18 mouse cellular contexts compared by ENCODE assay signal in genomic region chr1:13839619-13840308, GRCm38 (mm10).
DNase-seq lines count a peak whose midpoint lies in the region; ATAC-seq and TF ChIP-seq lines count a peak whose summit lies in the region.
"Had no signal": no experiment of that assay in that cellular context is flagged by ENCODE, and none has a peak within 500 bp of the region (broad histone marks: within the 10 kb centered on the region; RNA-seq: fewer than 3 reads in every experiment).

No protein-coding gene starts in this region.

- no peak for DNase-seq in layer of hippocampus, adult 2 months (ENCODE audit: low spot score in 2 of 2)
- DNase-seq in layer of hippocampus, postnatal 14 days (ENCODE audit: low spot score in 2 of 2), result no peak
- DNase-seq in lung, postnatal 14 days, result peak; percentile 37
- DNase-seq in kidney, postnatal 14 days, result no peak
- DNase-seq: cerebellum, postnatal 10 days; gastrocnemius, postnatal 36 days; spleen, adult 18-20 months; thymus, postnatal 14 days had no signal

- 69% methylated on average over 11 of the region's 11 CpGs for WGBS in hindbrain, embryonic 16.5 days
- 62% methylated on average over 11 of the region's 11 CpGs for WGBS in intestine, embryonic 15.5 days

- H3K4me1 ChIP-seq in E14TG2a.4 (replicated peaks; ENCODE audit: low read depth, low read length), result no peaks in the 10 kb centered on the region
- no peaks in the 10 kb centered on the region for H3K4me1 ChIP-seq in hindbrain, embryonic 16.5 days (ENCODE audit: control insufficient read depth, insufficient read depth, low read depth, low read length)
- H3K4me1 ChIP-seq in intestine, embryonic 15.5 days (replicated peaks), result no peaks in the 10 kb centered on the region
- H3K4me1 ChIP-seq: heart, embryonic 10.5 days; liver, embryonic 15.5 days had no signal

- H3K9ac ChIP-seq in hindbrain, embryonic 16.5 days (ENCODE audit: low read depth, low read length), result no peak overlapping the region
- H3K9ac ChIP-seq in intestine, embryonic 15.5 days, result no peak overlapping the region
- H3K9ac ChIP-seq: liver, embryonic 15.5 days; midbrain, embryonic 13.5 days had no signal

- H3K4me3 ChIP-seq in layer of hippocampus, adult 2 months, result no peak overlapping the region
- H3K4me3 ChIP-seq in E14TG2a.4 (replicated peaks; ENCODE audit: low read length), result no peak overlapping the region
- no peak overlapping the region for H3K4me3 ChIP-seq in hindbrain, embryonic 16.5 days (ENCODE audit: low read length)
- H3K4me3 ChIP-seq in intestine, embryonic 15.5 days (replicated peaks), result no peak overlapping the region
- H3K4me3 ChIP-seq: embryonic facial prominence, embryonic 10.5 days; heart, embryonic 10.5 days; liver, embryonic 15.5 days; midbrain, embryonic 13.5 days had no signal

- H3K27ac ChIP-seq in layer of hippocampus, adult 2 months, result no peak overlapping the region
- no peak overlapping the region for H3K27ac ChIP-seq in hindbrain, embryonic 16.5 days (ENCODE audit: low read depth, low read length)
- H3K27ac ChIP-seq in intestine, embryonic 15.5 days, result no peak overlapping the region
- H3K27ac ChIP-seq: embryonic facial prominence, embryonic 10.5 days; heart, embryonic 10.5 days; liver, embryonic 15.5 days; midbrain, embryonic 13.5 days had no signal

- 0 out of 2 replicates have a peak, but pooled peaks cover 2% of the 10 kb centered on the region for H3K27me3 ChIP-seq in E14TG2a.4 (ENCODE audit: insufficient read depth, low read length)
- no peaks in the 10 kb centered on the region for H3K27me3 ChIP-seq in hindbrain, embryonic 16.5 days (replicated peaks; ENCODE audit: control insufficient read depth, insufficient read depth, low read length)
- no peaks in the 10 kb centered on the region for H3K27me3 ChIP-seq in intestine, embryonic 15.5 days (replicated peaks)
- H3K27me3 ChIP-seq: CH12.LX; liver, embryonic 15.5 days; midbrain, embryonic 13.5 days had no signal

- H3K4me2 ChIP-seq in hindbrain, embryonic 16.5 days (ENCODE audit: low read length), result no peak overlapping the region
- no peak overlapping the region for H3K4me2 ChIP-seq in intestine, embryonic 15.5 days (replicated peaks)
- H3K4me2 ChIP-seq: liver, embryonic 15.5 days; midbrain, embryonic 13.5 days had no signal

- no peaks in the 10 kb centered on the region for H3K36me3 ChIP-seq in E14TG2a.4 (ENCODE audit: insufficient read depth, low read length)
- no peaks in the 10 kb centered on the region for H3K36me3 ChIP-seq in hindbrain, embryonic 16.5 days (ENCODE audit: control insufficient read depth, insufficient read depth, low read length)
- no peaks in the 10 kb centered on the region for H3K36me3 ChIP-seq in intestine, embryonic 15.5 days
- H3K36me3 ChIP-seq: embryonic facial prominence, embryonic 10.5 days; heart, embryonic 10.5 days; liver, embryonic 15.5 days; midbrain, embryonic 13.5 days had no signal

- peak; percentile 93 for ATAC-seq in common myeloid progenitor, adult 5-6 weeks (replicated peaks; ENCODE audit: low read depth, poor library complexity, severe bottlenecking)
- no peak for ATAC-seq in hindbrain, embryonic 16.5 days
- no peak for ATAC-seq in intestine, embryonic 15.5 days
- ATAC-seq: forebrain, embryonic 14.5 days; midbrain, embryonic 13.5 days had no signal

- TF ChIP-seq CTCF in layer of hippocampus, adult 2 months (conservative IDR thresholded peaks at IDR 0.05), result peak; percentile 32
- TF ChIP-seq CTCF in E14TG2a.4 (conservative IDR thresholded peaks at IDR 0.05; ENCODE audit: low read length), result peak; percentile 55

- no peaks in the 10 kb centered on the region for H3K9me3 ChIP-seq in E14TG2a.4 (ENCODE audit: low read length)
- H3K9me3 ChIP-seq in hindbrain, embryonic 16.5 days (ENCODE audit: control insufficient read depth, low read length), result no peaks in the 10 kb centered on the region
- no peaks in the 10 kb centered on the region for H3K9me3 ChIP-seq in intestine, embryonic 15.5 days
- H3K9me3 ChIP-seq: embryonic facial prominence, embryonic 10.5 days; heart, embryonic 10.5 days; liver, embryonic 15.5 days; midbrain, embryonic 13.5 days had no signal
